Mouse (Mus musculus): ENCODE results near the gene Vmn1r221. TPM values are rescaled to one million over a fixed set of nuclear protein-coding genes. Genes with fewer than 3 reads are reported as not detected.
"Not testable (repeated sequence)": the region's sequence is repeated elsewhere in the genome, so short reads cannot be mapped to it uniquely, and the experiment has no call there.

The Vmn1r221 gene
- polyA plus RNA-seq (2012; rRNA removed): not detected in 2 replicates

DNA sequence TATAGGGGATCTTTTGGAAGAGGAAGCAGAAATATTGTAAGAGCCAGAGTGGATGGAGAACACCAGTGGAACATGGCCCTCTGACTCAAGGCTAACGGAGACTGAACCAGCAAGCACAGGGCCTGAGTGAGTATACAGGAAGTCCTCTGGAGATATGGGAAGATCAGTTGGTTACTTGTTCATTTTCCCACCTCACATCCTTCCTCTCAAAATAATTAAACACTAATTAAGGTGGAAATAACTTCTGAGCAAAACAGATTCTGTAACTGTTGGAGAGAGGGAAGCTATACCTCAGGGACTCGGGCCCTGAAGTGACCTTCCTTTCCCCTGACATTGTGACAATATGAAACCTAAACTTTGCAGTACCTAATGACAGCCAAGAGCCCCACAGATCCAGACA, at the start of gene Vmn1r221:
Gene Vmn1r221, plus strand, starts transcription at position 301 of the 400 bp plus-strand sequence.
- DNase-seq (ENCODE audit: extremely low spot score in 1 of 2, low spot score in 1 of 2): not testable (repeated sequence)

DNA sequence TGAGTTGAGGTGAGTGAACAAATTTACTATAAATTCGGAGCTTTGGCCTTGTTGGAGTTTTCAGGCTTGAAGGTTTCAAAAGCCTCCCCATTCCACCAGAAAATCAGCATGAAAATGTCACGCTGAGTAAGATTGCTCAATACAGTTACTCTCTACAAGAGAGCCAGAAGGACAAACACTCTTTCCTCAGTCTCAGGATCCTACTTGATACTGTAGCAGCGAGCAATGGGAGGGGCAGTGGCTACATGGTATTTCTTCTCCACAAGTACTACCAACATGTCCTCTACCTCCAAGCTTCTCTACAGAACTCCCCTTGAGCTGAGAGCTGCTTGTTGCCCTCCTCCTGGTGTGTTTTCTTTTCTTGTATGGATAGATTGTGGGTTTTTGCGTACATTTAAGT, 47.5 kb upstream of the Vmn1r221 start:
- DNase-seq (ENCODE audit: extremely low spot score in 1 of 2, low spot score in 1 of 2): not testable (repeated sequence)

- DNase-seq (ENCODE audit: extremely low spot score in 1 of 2, low spot score in 1 of 2): no peak
Measured at GRCm38 (mm10) chr13:23187875-23188274, 26.1 kb upstream of the Vmn1r221 start, which contains the start of gene Vmn1r220. Gene Vmn1r220 (minus strand): TSS chr13:23187975.

- not testable (repeated sequence) for DNase-seq (ENCODE audit: extremely low spot score in 1 of 2, low spot score in 1 of 2)
Measured at GRCm38 (mm10) chr13:23203885-23204284, 10.0 kb upstream of the Vmn1r221 start.

DNA sequence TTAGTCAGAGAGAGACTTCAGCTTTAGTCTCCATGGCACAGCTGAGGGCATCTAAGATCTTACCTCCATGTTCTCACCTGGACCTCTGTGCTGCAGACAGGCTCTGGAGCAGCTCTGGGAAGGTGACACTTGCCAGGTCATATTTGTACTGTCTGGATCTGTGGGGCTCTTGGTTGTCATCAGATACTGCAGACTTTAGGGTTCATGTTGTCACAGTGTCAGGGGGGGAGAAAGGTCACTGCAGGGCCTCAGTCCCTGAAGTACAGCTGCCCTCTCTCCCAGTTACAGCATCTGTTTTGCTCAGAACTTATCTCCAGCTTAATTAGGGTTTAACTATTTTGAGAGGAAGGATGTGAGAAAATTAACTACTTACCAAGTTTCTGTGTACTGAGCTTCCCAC, 21.9 kb downstream of the Vmn1r221 start, which contains the start of gene Vmn1r222:
Gene Vmn1r222, minus strand, starts transcription at position 101 of the 400 bp plus-strand sequence.
- DNase-seq (ENCODE audit: extremely low spot score in 1 of 2, low spot score in 1 of 2): not testable (repeated sequence)

- not testable (repeated sequence) for DNase-seq (ENCODE audit: extremely low spot score in 1 of 2, low spot score in 1 of 2)
Measured at GRCm38 (mm10) chr13:23246834-23247233, 32.9 kb downstream of the Vmn1r221 start, which contains the start of gene Vmn1r223. Gene Vmn1r223 (plus strand): TSS chr13:23247134.

DNA sequence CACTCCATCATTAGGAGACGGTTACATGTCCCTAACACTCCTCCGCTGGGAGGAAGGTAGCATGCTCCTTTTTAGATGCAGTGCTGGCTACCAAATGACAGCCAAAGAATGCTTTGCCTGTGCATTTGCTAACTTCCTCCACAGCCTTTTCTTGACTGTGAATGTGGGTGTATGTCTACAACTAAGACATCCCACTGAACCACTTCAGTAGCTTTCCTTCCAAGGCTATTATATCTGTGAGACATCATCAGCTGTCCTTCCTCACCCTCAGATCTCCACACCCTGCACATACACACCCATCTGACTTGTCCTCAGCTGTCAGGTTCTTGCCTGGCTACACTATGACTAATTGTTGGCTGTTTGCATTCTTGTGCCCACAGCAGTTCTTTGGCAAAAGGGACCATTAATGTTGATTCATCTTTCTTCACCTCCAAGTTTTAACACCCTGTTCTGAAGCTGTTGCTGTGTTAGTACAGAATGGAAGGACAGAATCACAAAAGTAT, 44.7 kb downstream of the Vmn1r221 start:
- peak; percentile 21 to 31 for DNase-seq (ENCODE audit: extremely low spot score in 1 of 2, low spot score in 1 of 2)

DNA sequence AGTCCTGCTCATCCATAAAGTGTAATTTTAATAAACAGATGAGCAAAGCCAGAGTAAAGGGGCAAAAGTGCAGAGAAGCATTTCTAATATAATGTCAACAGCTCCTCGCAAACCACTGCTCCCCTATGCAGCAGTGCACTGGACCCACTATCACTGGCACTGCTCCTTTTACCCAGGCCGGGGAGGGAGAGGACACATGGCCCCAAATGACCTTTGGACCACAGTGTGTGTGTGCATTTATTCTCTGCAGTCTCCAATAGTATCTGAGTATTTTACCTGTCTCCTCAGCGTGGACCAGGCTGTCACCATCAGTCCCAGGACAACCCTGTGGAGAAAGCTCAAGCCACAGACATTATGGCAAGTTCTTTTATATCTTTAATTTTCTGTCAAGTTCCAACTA, 54.7 kb downstream of the Vmn1r221 start:
- not testable (repeated sequence) for DNase-seq (ENCODE audit: extremely low spot score in 1 of 2, low spot score in 1 of 2)

- peak in 1 of 2 experiments; percentile 53 for DNase-seq (ENCODE audit: extremely low spot score in 1 of 2, low spot score in 1 of 2)
Measured at GRCm38 (mm10) chr13:23269127-23269526, 55.2 kb downstream of the Vmn1r221 start.

DNA sequence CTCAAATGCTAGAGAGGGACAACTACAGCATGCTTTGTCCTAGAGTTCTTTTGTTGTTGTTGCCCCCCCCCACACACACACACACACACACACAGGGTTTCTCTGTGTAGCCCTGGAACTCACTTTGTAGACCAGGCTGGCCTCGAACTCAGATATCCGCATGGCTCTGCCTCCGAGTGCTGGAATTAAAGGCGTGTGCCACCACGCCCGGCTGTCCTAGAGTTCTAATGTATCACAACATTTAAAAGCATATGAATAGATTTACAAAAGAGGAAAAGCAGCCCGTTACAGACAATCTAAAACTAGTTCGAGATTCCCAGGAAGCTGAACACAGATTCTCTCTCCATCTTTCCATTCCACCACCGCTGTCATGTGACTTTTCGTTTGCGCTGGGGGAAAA, 55.8 kb downstream of the Vmn1r221 start:
- peak in 1 of 2 experiments; percentile 25 for DNase-seq (ENCODE audit: extremely low spot score in 1 of 2, low spot score in 1 of 2)

DNA sequence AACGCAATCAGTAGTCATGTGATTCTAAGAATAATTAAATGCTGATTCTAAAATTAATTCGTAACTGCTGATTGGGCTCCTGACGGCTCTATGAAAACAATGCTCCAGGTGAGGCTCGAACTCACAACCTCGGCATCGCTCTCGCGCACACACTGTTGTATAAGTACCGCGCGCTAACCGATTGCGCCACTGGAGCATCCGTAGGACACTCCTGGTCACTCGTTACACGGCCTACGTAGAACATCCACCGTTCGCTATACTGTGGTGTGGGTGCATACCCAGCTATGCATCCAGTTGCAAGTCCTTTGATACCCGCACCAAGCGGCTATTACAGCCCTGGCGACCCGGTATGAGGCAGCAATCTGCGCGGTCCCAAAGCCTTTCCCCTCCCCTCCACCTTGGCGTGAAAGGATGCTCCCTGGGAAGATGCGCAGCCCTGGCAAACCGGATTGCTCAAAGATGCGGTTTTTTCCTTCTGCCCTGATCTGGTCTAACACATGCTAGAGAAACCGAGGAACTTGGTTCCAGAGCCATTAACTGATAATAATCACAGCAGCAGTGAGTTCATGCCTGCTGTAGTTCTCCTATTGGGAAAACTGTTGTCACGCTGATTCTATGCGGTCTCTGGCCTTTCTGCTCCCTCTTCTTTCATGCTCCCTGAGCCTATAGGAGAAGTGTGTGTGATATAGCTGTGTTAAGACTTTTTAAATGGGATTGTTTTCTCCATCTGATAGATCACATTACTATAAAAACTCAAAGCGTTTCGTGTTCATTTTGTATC, 56.6 kb downstream of the Vmn1r221 start:
- DNase-seq (ENCODE audit: extremely low spot score in 1 of 2, low spot score in 1 of 2): peak; percentile 41 to 84

Other genes with a start within 250 kb of the Vmn1r221 start
- not detected in 2 replicates for gene Vmn1r213, start 206.5 kb upstream of the Vmn1r221 start, polyA plus RNA-seq (2012; rRNA removed)
- not detected in 2 replicates for gene Vmn1r214, start 183.7 kb upstream of the Vmn1r221 start, polyA plus RNA-seq (2012; rRNA removed)
- gene Vmn1r215, start 146.1 kb upstream of the Vmn1r221 start, polyA plus RNA-seq (2012; rRNA removed): not detected in 2 replicates
- gene Vmn1r217, start 95.9 kb upstream of the Vmn1r221 start, polyA plus RNA-seq (2012; rRNA removed): not detected in 2 replicates
- gene Vmn1r218, start 81.0 kb upstream of the Vmn1r221 start, polyA plus RNA-seq (2012; rRNA removed): not detected in 2 replicates
- gene Vmn1r219, start 54.8 kb upstream of the Vmn1r221 start, polyA plus RNA-seq (2012; rRNA removed): not detected in 2 replicates
- gene Vmn1r220, start 26.2 kb upstream of the Vmn1r221 start, polyA plus RNA-seq (2012; rRNA removed): not detected in 2 replicates
- not detected in 2 replicates for gene Vmn1r222, start 21.8 kb downstream of the Vmn1r221 start, polyA plus RNA-seq (2012; rRNA removed)
- gene Vmn1r223, start 33.0 kb downstream of the Vmn1r221 start, polyA plus RNA-seq (2012; rRNA removed): not detected in 2 replicates
- 16.4 and 18.5 TPM in 2 replicates for gene Zfp322a, start 155.1 kb downstream of the Vmn1r221 start, polyA plus RNA-seq (2012; rRNA removed)
- 7.6 TPM in 2 replicates for gene Abt1, start 209.7 kb downstream of the Vmn1r221 start, polyA plus RNA-seq (2012; rRNA removed)